In the genomic region with DNA sequence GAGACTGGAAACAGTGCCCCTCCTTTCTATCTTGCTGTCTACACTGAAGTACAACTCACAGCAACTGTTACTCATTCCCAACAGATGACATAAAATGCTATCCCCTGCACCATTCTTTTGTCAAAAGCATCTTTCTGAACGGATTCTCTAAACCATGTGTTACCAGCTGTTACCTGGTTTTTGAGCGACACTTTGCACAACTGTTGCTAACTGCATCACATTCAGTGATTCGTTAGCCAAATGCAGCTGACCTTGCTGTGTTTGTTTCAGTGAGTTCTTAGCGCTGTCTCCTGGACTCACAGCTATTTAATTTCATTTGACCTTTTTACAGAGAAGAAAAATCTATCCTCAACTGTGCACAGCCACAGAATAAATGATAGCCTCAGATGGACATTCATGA, we compare ENCODE assay signal across 16 mouse cellular contexts.
DNase-seq lines count a peak whose midpoint lies in the region; TF ChIP-seq lines count a peak whose summit lies in the region.
"Had no signal": no experiment of that assay in that cellular context is flagged by ENCODE, and none has a peak within 500 bp of the region (broad histone marks: within the 10 kb centered on the region; RNA-seq: fewer than 3 reads in every experiment).

No protein-coding gene starts in this region.

- H3K27ac ChIP-seq in hindbrain, embryonic 10.5 days, result no peak overlapping the region

- H3K36me3 ChIP-seq in myocyte (ENCODE audit: control insufficient read depth, insufficient read depth), result no peaks in the 10 kb centered on the region
- H3K36me3 ChIP-seq in hindbrain, embryonic 10.5 days, result no peaks in the 10 kb centered on the region
- H3K36me3 ChIP-seq: G1E had no signal

- WGBS in hindbrain, embryonic 10.5 days, result 85% methylated on average over 4 of the region's 4 CpGs

- no peak overlapping the region for H3K4me2 ChIP-seq in myocyte (ENCODE audit: low read depth)

- no peak overlapping the region for H3ac ChIP-seq in myocyte (ENCODE audit: control insufficient read depth, insufficient read length)

- no peaks in the 10 kb centered on the region for H3K27me3 ChIP-seq in myocyte (ENCODE audit: control insufficient read depth, insufficient read depth, insufficient read length)
- no peaks in the 10 kb centered on the region for H3K27me3 ChIP-seq in hindbrain, embryonic 10.5 days (ENCODE audit: insufficient read depth, poor library complexity, severe bottlenecking)
- H3K27me3 ChIP-seq: CH12.LX, Patski had no signal

- TF ChIP-seq POLR2A in myocyte (IDR thresholded peaks at IDR 0.05; ENCODE audit: insufficient read length, low read depth), result no peak

- no peaks in the 10 kb centered on the region for H3K9me3 ChIP-seq in hindbrain, embryonic 10.5 days
- H3K9me3 ChIP-seq: G1E had no signal

- no peak for DNase-seq in hindbrain, embryonic 10.5 days (ENCODE audit: low spot score)
- DNase-seq: adrenal gland, adult 2 months; adrenal gland, adult 8-10 months; adrenal gland, postnatal 10 days; adrenal gland, postnatal 14 days; adrenal gland, postnatal 25 days; adrenal gland, postnatal 36 days; B cell, adult 2 months; cerebellum, adult 11 months; cerebellum, adult 11-12 months; cerebellum, adult 18-20 months; cerebellum, adult 2 months had no signal

- H3K4me3 ChIP-seq in myocyte, result no peak overlapping the region
- no peak overlapping the region for H3K4me3 ChIP-seq in hindbrain, embryonic 10.5 days

- H3K4me1 ChIP-seq in hindbrain, embryonic 10.5 days (replicated peaks), result no peaks in the 10 kb centered on the region

- no peaks in the 10 kb centered on the region for H3K79me2 ChIP-seq in myocyte (ENCODE audit: control insufficient read depth, insufficient read depth)

TF ChIP-seq in myocyte, 11 proteins besides CTCF, POLR2A, EP300 and RAD21:
- TF ChIP-seq TCF3 (IDR thresholded peaks at IDR 0.05; ENCODE audit: insufficient read length, low read depth), result no peak
- TF ChIP-seq USF1 (IDR thresholded peaks at IDR 0.05; ENCODE audit: low read depth), result no peak
- peak in 2 of 3 experiments; percentile 62 to 66 for TF ChIP-seq MYOD1 (IDR thresholded peaks at IDR 0.05; ENCODE audit: control insufficient read depth in 1 of 3, insufficient read length in 2 of 3, low read depth in 2 of 3)
- no peak for TF ChIP-seq REST (IDR thresholded peaks at IDR 0.05; ENCODE audit: insufficient read depth, insufficient read length)
- no peak for TF ChIP-seq CEBPB (IDR thresholded peaks at IDR 0.05; ENCODE audit: insufficient read depth, poor library complexity, severe bottlenecking)
- TF ChIP-seq POLR2AphosphoS2 (IDR thresholded peaks at IDR 0.05; ENCODE audit: insufficient read length, low read depth), result no peak
